Mouse (Mus musculus): ENCODE data around the gene Ankrd13d. TPM values are rescaled to one million over a fixed set of nuclear protein-coding genes. Genes with fewer than 3 reads are reported as not detected.
"Not testable (repeated sequence)": the region's sequence is repeated elsewhere in the genome, so short reads cannot be mapped to it uniquely, and the experiment has no call there.

Gene Ankrd13d
- total and polyA plus RNA-seq, 3 experiments, result 2.5 to 5.7 (median 5.4) TPM

GRCm38 (mm10) chr19:4264171-4264780 lies 18.7 kb downstream of the Ankrd13d start:
- DNase-seq, result peak; percentile 46

- no peak for DNase-seq
These were observed 19.2 kb downstream of the Ankrd13d start for GRCm38 (mm10) chr19:4263702-4264101.

- DNase-seq, result no peak
These were observed 20.2 kb downstream of the Ankrd13d start for GRCm38 (mm10) chr19:4262756-4263155.

GRCm38 (mm10) chr19:4261038-4261698 lies 21.8 kb downstream of the Ankrd13d start:
- DNase-seq, result no peak

GRCm38 (mm10) chr19:4257897-4258252 lies 25.1 kb downstream of the Ankrd13d start:
- DNase-seq, result no peak

GRCm38 (mm10) chr19:4257216-4257896 lies 25.6 kb downstream of the Ankrd13d start:
- peak; percentile 94 for DNase-seq

- DNase-seq, result no peak
These were observed 27.3 kb downstream of the Ankrd13d start for GRCm38 (mm10) chr19:4255583-4256162.

- DNase-seq, result no peak
These were observed 28.7 kb downstream of the Ankrd13d start for GRCm38 (mm10) chr19:4254230-4254629.

- DNase-seq, result not testable (repeated sequence)
These were observed 34.3 kb downstream of the Ankrd13d start for GRCm38 (mm10) chr19:4248683-4249082.

- no peak for DNase-seq
These were observed 35.9 kb downstream of the Ankrd13d start for GRCm38 (mm10) chr19:4247010-4247409.

- DNase-seq, result no peak
These were observed 38.2 kb downstream of the Ankrd13d start for GRCm38 (mm10) chr19:4244775-4245174.

- DNase-seq, result no peak
These were observed 40.5 kb downstream of the Ankrd13d start for GRCm38 (mm10) chr19:4242416-4242815.

- no peak for DNase-seq
These were observed 42.7 kb downstream of the Ankrd13d start for GRCm38 (mm10) chr19:4240247-4240668.

- no peak for DNase-seq
These were observed 48.4 kb downstream of the Ankrd13d start for GRCm38 (mm10) chr19:4234548-4234947.

GRCm38 (mm10) chr19:4232651-4233050 lies 50.3 kb downstream of the Ankrd13d start:
- DNase-seq, result no peak

GRCm38 (mm10) chr19:4232186-4232572 lies 50.8 kb downstream of the Ankrd13d start:
- DNase-seq, result no peak

GRCm38 (mm10) chr19:4231253-4232185 lies 51.4 kb downstream of the Ankrd13d start, which contains the start of gene Pold4:
TSS of gene Pold4 (plus strand) at chr19:4231899.
- DNase-seq, result peak; percentile 99

- peak; percentile 86 for DNase-seq
These were observed 52.5 kb downstream of the Ankrd13d start for GRCm38 (mm10) chr19:4230415-4230814.

- DNase-seq, result peak; percentile 29
These were observed 53.4 kb downstream of the Ankrd13d start for GRCm38 (mm10) chr19:4229451-4230076.

- no peak for DNase-seq
These were observed 54.0 kb downstream of the Ankrd13d start for GRCm38 (mm10) chr19:4228891-4229290.

Data from adrenal gland, adult 2 months (tissue).